Mouse (Mus musculus): ENCODE measurements at regions not wholly inside any gene's neighbourhood (a gene's known extent, or its start where the extent isn't known, plus 50 kb on each side); places are given as distances from the start of the nearest gene placed in this dataset.
A peak's percentile ranks its signal among the peaks of the same experiment; 100 is the strongest.

DNA sequence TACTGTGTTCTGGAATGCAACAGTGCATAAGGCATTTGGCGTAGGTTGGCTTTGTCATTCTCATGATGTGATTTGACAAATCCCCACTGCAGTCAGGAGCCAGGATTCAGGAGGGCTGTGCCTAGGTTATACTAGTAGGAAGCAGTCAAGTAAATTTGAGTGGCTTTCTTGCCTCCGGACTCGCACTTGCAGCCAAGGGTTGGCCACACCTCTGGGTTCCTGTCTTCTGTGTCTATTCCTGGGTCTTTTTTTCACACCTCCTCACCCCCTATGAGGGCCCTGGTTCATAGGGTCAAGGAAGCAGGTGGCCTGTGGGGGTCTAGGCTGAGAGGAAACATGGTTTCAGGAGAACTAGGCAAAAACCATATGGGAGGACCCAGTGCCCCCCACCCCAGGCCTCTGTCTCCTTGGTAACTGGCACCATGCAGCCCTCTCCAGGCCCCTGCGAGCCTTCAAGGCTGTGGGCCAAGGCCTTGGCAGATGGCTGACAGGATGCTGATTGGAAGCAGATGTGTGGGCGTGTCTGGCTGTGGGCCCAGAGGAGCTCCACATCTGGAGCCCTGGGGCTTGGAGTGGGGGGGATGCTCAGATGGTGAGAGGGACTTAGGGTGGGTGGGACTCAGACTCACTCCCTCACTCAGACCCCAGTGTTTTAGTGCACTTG is 195.7 kb downstream of the Rgs3 start:
- H3K4me1 ChIP-seq (ENCODE audit: control insufficient read depth, insufficient read depth, low read length) = peaks cover 4% of the 10 kb centered on the region
- H3K27ac ChIP-seq (replicated peaks; ENCODE audit: low read depth, low read length) = 0 out of 2 replicates have a peak overlapping the region, but pooled peaks have one; percentile 16
- H3K27me3 ChIP-seq (ENCODE audit: control insufficient read depth, insufficient read depth, low read length) = no peaks in the 10 kb centered on the region
- H3K4me2 ChIP-seq (ENCODE audit: low read depth, low read length) = no peak overlapping the region
- ATAC-seq (replicated peaks; ENCODE audit: insufficient number of reproducible peaks, low FRiP score, low TSS enrichment, low read depth) (peak; percentile 82), DNase-seq (ENCODE audit: low spot score) (peak; percentile 95)
- no peaks in the 10 kb centered on the region for H3K36me3 ChIP-seq (replicated peaks; ENCODE audit: control insufficient read depth, insufficient read depth, low read depth, low read length)
- no peak overlapping the region for H3K4me3 ChIP-seq (ENCODE audit: low read depth, low read length)
- H3K9ac ChIP-seq (replicated peaks; ENCODE audit: low read length) = no peak overlapping the region
- H3K9me3 ChIP-seq (replicated peaks; ENCODE audit: control insufficient read depth, low read length) = no peaks in the 10 kb centered on the region
- WGBS = 33% methylated on average over 5 of the region's 5 CpGs

DNA sequence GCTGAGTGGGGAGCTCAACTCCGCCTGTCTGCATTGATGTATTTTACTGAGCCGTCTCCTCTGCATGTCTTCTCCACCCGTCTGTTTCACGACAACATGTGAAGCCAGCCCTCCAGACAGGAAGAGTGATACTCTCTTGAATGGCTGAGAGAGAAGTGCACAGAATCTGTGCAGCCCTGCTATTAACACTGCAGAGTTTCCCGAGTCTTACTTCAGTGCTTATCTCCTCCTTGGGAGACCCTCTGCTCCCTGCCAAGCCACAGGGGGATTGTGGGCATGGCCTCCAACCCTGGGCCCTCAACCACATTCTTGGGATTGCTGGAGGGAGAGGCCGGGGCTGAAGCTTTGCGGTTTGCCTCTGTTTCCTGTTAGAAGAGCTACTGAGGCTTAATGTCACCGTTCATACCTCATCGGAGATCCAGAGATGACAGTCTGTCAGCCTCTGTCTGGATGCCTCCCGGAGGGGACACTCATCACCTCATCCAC is 197.1 kb downstream of the Rgs3 start:
- ATAC-seq (replicated peaks; ENCODE audit: insufficient number of reproducible peaks, low FRiP score, low TSS enrichment, low read depth) (no peak), DNase-seq (ENCODE audit: low spot score) (no peak)
- no peak overlapping the region for H3K4me3 ChIP-seq (ENCODE audit: low read depth, low read length)
- WGBS = 40% methylated on average over 10 of the region's 10 CpGs
- H3K4me1 ChIP-seq (ENCODE audit: control insufficient read depth, insufficient read depth, low read length) = peaks cover 4% of the 10 kb centered on the region
- H3K36me3 ChIP-seq (replicated peaks; ENCODE audit: control insufficient read depth, insufficient read depth, low read depth, low read length) = no peaks in the 10 kb centered on the region
- H3K9ac ChIP-seq (replicated peaks; ENCODE audit: low read length) = peak overlapping the region; percentile 22; the same call in 1 of the 2 replicates
- no peak overlapping the region; the same call in 1 of the 2 replicates for H3K27ac ChIP-seq (replicated peaks; ENCODE audit: low read depth, low read length)
- no peaks in the 10 kb centered on the region for H3K9me3 ChIP-seq (replicated peaks; ENCODE audit: control insufficient read depth, low read length)
- no peaks in the 10 kb centered on the region for H3K27me3 ChIP-seq (ENCODE audit: control insufficient read depth, insufficient read depth, low read length)
- H3K4me2 ChIP-seq (ENCODE audit: low read depth, low read length) = no peak overlapping the region

DNA sequence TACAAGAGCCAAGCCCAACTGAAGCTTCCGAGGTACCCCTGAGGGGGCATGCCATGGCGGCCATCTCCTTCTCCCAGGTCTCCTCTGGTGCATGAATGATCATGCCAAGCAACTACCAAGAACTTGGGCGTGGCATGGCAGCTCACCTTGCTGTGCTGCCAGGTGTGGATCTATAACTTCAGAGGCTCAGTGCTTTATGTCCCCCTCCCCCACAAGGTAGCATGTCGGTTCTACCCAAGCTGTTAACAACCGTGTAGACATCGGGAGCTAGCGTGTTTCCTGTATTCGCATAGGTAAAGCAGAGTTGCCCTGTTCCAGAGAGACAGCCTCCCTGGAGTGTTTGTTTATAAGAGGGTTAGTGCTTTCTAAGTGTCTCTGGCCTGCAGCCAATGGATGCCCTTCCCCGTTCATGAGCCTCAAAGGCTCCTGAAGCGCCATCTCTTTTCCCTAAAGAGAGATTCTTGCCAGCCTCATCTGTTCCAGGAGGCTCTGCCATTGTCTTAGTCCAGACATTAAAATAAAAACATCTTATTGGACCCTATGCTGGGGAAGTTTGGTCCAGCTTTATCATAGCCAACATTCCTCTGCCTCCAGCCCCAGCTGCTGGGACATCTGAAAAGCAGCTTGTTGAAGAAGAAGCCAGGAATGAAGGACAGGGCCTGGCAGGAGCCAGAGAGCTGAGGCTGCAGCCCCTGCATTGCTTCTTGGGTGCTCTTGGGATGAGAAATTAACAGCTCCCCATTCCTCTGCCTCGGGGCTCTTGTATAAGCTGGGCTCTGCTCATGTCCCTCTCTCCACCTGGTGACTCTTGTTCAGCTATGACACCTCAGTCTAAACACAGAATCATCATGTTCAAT is 201.3 kb downstream of the Rgs3 start:
- DNase-seq (ENCODE audit: low spot score) (no peak), ATAC-seq (replicated peaks; ENCODE audit: insufficient number of reproducible peaks, low FRiP score, low TSS enrichment, low read depth) (no peak)
- Histone ChIP-seq H3K4me3 (ENCODE audit: low read depth, low read length) (no peak overlapping the region), H3K27ac (replicated peaks; ENCODE audit: low read depth, low read length) (no peak overlapping the region), H3K27me3 (ENCODE audit: control insufficient read depth, insufficient read depth, low read length) (no peaks in the 10 kb centered on the region), H3K4me1 (ENCODE audit: control insufficient read depth, insufficient read depth, low read length) (peaks cover 4% of the 10 kb centered on the region; the same call in 1 of the 2 replicates), H3K9me3 (replicated peaks; ENCODE audit: control insufficient read depth, low read length) (no peaks in the 10 kb centered on the region), H3K36me3 (replicated peaks; ENCODE audit: control insufficient read depth, insufficient read depth, low read depth, low read length) (no peaks in the 10 kb centered on the region), H3K4me2 (ENCODE audit: low read depth, low read length) (no peak overlapping the region), H3K9ac (replicated peaks; ENCODE audit: low read length) (no peak overlapping the region)
- 72% methylated on average over 11 of the region's 11 CpGs for WGBS

DNA sequence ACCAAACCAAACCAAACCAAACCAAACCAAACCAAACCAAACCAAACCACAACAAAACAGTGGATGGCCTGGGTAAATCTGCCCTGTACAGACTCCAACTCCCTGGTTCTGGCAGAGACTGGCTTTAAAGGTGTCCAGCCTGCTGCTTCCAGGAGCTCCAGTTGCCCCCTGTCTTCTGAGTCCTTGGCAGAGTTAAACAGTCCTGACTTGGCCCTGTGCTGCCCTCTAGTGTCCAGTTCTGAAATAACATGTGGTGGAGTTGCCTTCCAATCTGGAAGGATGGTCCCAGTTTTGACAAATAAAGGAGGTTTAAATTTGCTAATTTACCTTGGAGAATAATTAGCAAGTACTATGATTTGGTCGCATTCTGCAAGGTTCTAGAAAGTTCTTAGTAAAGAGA is 202.0 kb downstream of the Rgs3 start:
- Histone ChIP-seq H3K9ac (replicated peaks; ENCODE audit: low read length) (no peak overlapping the region), H3K4me3 (ENCODE audit: low read depth, low read length) (no peak overlapping the region), H3K9me3 (replicated peaks; ENCODE audit: control insufficient read depth, low read length) (no peaks in the 10 kb centered on the region), H3K36me3 (replicated peaks; ENCODE audit: control insufficient read depth, insufficient read depth, low read depth, low read length) (no peaks in the 10 kb centered on the region), H3K4me1 (ENCODE audit: control insufficient read depth, insufficient read depth, low read length) (peaks cover 2% of the 10 kb centered on the region; the same call in 1 of the 2 replicates), H3K4me2 (ENCODE audit: low read depth, low read length) (no peak overlapping the region), H3K27ac (replicated peaks; ENCODE audit: low read depth, low read length) (no peak overlapping the region), H3K27me3 (ENCODE audit: control insufficient read depth, insufficient read depth, low read length) (no peaks in the 10 kb centered on the region)
- ATAC-seq (replicated peaks; ENCODE audit: insufficient number of reproducible peaks, low FRiP score, low TSS enrichment, low read depth) (peak; percentile 57; the same call in 1 of the 2 replicates), DNase-seq (ENCODE audit: low spot score) (peak; percentile 90)
- 3% methylated on average over 1 of the region's 1 CpGs for WGBS

DNA sequence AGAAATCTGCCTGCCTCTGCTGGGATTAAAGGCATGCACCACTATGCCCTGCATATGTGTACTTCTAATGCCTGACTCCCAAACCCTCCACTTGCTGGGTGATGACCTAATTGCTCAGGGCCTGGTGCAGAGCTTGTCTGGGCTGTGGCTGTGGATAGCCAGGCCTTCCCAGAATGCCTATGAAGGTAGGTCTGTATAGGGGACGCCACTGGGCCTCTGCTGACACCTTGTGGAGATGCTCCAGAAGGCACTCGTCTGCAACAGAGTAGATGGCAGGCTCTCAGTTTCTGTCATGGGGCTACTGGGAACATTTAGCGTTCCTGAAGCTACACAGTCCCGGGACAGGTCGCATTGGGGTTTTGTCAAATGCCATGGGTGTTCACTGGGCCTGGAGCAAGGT is 201.4 kb upstream of the Zfp618 start:
- Histone ChIP-seq H3K9ac (replicated peaks; ENCODE audit: low read length) (no peak overlapping the region), H3K4me1 (ENCODE audit: control insufficient read depth, insufficient read depth, low read length) (no peaks in the 10 kb centered on the region), H3K27ac (replicated peaks; ENCODE audit: low read depth, low read length) (no peak overlapping the region), H3K4me3 (ENCODE audit: low read depth, low read length) (no peak overlapping the region), H3K9me3 (replicated peaks; ENCODE audit: control insufficient read depth, low read length) (no peaks in the 10 kb centered on the region), H3K27me3 (ENCODE audit: control insufficient read depth, insufficient read depth, low read length) (no peaks in the 10 kb centered on the region), H3K4me2 (ENCODE audit: low read depth, low read length) (no peak overlapping the region), H3K36me3 (replicated peaks; ENCODE audit: control insufficient read depth, insufficient read depth, low read depth, low read length) (no peaks in the 10 kb centered on the region)
- DNase-seq (ENCODE audit: low spot score) = peak; percentile 86
- ATAC-seq (replicated peaks; ENCODE audit: insufficient number of reproducible peaks, low FRiP score, low TSS enrichment, low read depth) = peak; percentile 84
- 15% methylated on average over 5 of the region's 5 CpGs for WGBS

DNA sequence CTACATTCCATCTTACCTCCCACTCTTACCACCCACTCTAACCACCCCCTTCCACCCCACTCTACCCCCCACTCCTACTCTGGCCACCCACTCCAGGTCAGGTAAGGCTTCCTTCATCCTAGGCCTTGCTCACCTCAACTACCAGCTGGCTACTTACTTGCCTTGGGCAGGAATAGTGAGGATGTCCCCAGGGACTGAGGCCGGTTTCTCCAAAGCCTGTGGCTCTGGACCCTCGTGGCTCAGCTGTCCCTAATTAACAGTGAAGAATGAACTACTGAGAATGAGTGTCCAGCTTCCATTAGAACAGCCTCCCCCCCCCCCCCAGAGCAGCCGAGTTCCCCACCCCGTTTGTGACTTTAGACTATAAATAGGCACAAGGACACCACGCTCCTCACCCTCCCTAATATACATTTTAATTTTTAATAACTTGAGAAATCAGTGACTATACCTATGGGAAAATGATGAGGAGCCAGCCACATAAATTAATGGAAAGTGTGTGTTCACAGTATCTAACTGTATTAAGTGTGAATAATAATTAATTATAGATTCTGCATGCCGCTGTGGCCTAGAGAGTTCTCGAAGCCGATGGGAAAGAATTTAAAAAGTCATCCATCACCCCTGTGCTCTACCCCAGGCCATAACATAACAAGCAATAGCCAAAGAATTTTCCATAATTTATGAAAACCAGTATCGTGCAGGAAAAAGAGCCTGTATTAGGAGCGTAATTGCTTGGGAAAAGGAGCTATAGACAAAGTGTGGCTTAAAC is 195.7 kb upstream of the Zfp618 start:
- DNase-seq (ENCODE audit: low spot score) (peak; percentile 11), ATAC-seq (replicated peaks; ENCODE audit: insufficient number of reproducible peaks, low FRiP score, low TSS enrichment, low read depth) (no peak)
- Histone ChIP-seq H3K27ac (replicated peaks; ENCODE audit: low read depth, low read length) (no peak overlapping the region), H3K4me2 (ENCODE audit: low read depth, low read length) (no peak overlapping the region), H3K36me3 (replicated peaks; ENCODE audit: control insufficient read depth, insufficient read depth, low read depth, low read length) (no peaks in the 10 kb centered on the region), H3K4me1 (ENCODE audit: control insufficient read depth, insufficient read depth, low read length) (no peaks in the 10 kb centered on the region), H3K27me3 (ENCODE audit: control insufficient read depth, insufficient read depth, low read length) (no peaks in the 10 kb centered on the region), H3K9me3 (replicated peaks; ENCODE audit: control insufficient read depth, low read length) (no peaks in the 10 kb centered on the region), H3K9ac (replicated peaks; ENCODE audit: low read length) (no peak overlapping the region), H3K4me3 (ENCODE audit: low read depth, low read length) (no peak overlapping the region)
- WGBS = 68% methylated on average over 10 of the region's 10 CpGs

DNA sequence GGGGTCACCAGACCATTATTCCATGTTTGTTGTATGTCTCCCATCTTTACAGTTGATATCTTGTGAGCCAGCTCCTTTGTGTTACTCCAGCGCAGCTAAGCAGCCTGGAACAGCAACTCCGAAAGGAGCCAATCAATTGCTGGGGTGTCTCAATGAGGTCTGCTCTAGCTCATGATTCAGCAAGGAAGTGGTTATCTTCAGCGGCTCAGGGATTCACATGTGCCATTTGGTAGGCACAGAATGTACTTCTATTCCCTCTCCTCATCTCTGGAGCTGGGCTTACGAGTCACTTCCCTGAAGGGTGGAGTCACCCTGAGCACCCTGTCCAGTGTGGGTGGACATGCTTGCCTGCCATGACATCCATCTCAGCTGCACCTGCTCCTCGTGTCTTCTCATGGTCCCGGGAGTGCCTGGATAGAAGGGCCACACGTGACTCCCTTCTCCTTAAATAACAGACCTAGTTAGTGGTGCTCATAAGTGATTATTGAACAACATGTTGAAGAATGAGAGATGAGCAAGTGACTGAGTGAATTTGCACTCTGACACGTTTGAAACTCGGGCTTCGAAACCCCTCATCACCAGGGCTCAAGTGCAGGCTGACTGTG is 190.3 kb upstream of the Zfp618 start:
- WGBS = 86% methylated on average over 10 of the region's 10 CpGs
- H3K9ac ChIP-seq (replicated peaks; ENCODE audit: low read length) = no peak overlapping the region
- H3K4me3 ChIP-seq (ENCODE audit: low read depth, low read length) = no peak overlapping the region
- H3K27ac ChIP-seq (replicated peaks; ENCODE audit: low read depth, low read length) = no peak overlapping the region
- H3K36me3 ChIP-seq (replicated peaks; ENCODE audit: control insufficient read depth, insufficient read depth, low read depth, low read length) = no peaks in the 10 kb centered on the region
- no peaks in the 10 kb centered on the region for H3K27me3 ChIP-seq (ENCODE audit: control insufficient read depth, insufficient read depth, low read length)
- ATAC-seq (replicated peaks; ENCODE audit: insufficient number of reproducible peaks, low FRiP score, low TSS enrichment, low read depth) (no peak), DNase-seq (ENCODE audit: low spot score) (no peak)
- H3K4me2 ChIP-seq (ENCODE audit: low read depth, low read length) = no peak overlapping the region
- no peaks in the 10 kb centered on the region for H3K9me3 ChIP-seq (replicated peaks; ENCODE audit: control insufficient read depth, low read length)
- H3K4me1 ChIP-seq (ENCODE audit: control insufficient read depth, insufficient read depth, low read length) = no peaks in the 10 kb centered on the region

All from embryonic facial prominence, embryonic 11.5 days (tissue).